Mouse (Mus musculus) embryo, embryonic 9.5 days (tissue): ENCODE data around the gene Trpm8.
A peak's percentile ranks its signal among the peaks of the same experiment; 100 is the strongest.

Experiments used
- DNase-seq: peaks from one replicate; pipeline ENCODE4 v3.0.0-alpha.2; 2017; ENCODE audit errors: extremely low spot score

The Trpm8 gene

DNA sequence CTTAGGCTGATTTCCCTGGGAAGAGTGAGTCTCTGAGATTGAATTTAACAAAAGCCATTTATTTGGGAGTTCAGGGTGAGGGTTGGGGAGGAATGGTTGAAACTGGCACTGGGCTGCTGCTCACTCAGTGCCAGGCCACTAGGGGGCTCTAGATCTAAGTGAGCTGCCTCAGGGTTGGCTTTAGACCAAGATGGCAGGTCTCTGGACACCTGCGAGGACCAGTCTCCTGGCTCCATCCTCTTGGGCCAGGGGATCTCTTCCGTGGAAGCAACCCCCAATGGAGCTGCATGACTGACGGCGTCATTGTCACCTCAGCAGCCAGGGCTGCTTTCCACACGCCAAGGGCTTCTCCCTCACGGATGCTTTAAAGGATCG is 7.5 kb downstream of the Trpm8 start:
- no peak for DNase-seq

DNA sequence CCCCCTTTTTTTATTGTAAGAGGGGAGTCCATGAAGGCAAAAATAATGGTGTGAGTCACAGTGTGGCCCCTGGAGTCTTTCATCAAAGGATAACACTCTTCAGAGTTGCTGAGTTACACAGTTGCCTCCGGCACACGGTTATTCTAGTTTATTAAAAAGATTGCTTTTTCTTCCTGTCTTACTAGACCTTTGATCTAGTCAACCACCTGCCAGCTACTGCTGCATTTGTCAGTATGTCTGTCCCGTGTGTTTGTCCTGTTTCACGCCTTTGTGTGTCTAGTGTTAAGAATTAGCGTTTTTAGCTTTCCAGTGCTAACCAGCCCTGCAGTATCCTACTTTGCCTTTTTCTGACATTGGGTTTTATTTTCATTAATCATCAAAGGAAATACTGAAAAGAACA is 8.2 kb downstream of the Trpm8 start:
- DNase-seq: no peak

DNA sequence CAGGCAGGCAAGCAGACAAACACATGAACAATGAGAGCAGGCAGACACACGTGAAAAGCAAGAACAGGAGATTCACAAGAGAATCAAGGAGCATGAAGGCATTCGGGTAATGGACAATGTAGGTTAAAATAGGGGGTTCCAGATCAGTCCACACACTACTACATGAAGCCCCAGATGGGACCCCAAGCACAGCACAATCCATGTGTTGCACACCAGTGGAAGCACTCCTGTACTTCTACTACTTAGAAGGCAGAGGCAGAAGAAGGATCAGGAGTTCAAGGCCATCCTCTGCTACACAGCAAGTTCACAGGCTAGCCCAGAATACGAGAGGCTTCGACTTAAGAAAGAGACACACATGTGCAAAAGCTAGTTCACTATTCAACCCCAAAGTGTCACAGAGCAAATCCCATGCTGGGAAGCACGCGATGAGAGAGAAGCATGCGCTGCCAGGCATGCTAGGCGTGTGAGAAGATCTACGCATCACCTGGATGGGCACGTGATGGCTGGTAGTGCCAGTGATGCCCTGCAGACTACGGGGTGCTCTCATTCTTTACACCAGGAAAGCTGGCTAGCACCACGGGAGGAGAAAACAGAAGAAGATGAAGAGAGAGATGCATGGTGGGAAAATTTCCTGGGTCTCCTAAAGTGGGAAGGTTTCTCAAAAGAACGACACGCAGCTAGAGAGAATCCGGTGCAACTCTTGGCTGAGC is 8.8 kb downstream of the Trpm8 start:
- no peak for DNase-seq

DNA sequence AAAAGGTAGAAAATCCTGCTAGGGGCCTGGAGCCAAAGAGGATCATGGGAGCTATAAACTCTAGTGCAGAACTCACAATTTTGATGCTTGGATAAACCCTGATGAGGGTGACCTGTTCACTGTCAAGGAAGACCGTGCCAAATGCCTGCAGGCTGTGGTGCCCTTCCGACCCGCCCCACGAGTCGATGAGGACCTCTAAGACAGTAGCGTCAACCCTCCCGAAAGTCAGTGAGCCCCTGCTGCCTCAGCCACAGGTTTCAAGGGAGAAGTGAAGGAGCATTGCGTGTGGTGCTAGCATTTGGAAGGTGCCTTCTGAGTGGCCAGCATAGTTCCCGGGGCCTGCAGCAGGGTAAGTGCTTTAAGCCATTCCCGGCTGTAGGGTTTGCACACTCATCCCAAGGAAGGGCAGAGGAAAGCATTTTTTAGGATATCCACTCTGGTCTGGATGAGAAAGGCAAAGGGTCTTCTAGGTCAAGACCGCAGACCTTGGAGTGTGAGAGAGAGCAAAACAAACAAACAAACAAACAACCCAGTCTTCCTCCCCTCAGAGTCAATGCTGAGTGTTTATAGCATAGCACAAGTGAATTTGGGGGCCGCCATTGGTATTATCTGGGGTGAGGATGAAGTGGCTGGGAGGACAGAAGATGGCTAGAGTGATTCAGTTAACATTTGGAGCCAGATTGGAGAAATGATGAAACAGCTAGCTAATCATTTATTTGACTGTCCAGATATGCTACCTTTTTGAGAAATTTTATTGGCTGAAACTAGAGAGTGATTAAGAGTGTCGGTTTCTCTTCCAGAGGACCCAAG is 9.6 kb downstream of the Trpm8 start:
- DNase-seq: no peak

DNA sequence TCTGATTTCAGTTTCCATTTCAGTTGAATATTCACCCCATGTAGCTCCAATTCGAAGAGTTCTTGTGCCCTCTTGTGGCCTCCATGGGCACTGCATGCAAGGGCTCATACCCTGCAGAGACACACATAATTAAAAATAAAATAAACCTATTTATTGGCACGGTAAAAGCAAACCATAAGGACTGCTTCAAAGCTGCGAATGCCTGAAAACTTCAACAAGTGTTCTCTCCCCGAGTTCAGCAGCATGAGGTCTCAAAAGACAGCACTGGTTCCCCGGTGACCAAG is 10.2 kb downstream of the Trpm8 start:
- peak; percentile 74 for DNase-seq

DNA sequence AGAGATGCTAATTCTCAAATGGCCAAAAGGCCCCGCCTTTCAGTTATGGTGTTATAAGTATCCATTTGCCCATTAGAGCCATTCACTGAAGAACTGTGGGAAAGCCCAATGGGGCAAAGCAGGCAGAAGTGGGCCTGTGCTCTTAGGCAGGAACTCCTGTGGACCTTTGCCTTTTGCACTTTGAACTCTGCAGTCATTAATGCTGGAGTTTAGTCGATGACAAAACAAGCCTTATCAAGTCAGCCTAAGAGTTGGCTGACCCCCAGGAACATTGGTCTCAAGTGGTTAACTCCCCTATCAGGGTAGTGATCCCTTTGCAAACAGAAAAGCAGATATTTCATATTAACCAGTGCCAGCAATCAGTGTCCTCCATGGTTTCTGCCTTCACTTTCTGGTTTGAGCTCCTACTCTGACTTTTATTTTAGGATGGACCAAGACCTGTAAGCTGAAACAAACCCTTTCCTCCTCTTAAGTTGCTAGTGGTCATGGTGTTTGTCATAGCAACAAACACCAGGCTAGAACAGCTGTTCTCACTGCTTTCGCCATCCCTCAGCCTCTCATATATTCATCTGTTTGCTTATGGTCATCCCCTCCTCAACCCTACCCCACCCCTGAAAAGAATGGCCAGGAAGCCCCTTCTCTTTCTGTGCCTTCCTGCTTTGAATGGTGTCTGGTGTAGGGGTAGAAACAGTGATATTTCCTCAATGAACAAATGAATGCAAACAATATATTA is 10.8 kb downstream of the Trpm8 start:
- DNase-seq: no peak

DNA sequence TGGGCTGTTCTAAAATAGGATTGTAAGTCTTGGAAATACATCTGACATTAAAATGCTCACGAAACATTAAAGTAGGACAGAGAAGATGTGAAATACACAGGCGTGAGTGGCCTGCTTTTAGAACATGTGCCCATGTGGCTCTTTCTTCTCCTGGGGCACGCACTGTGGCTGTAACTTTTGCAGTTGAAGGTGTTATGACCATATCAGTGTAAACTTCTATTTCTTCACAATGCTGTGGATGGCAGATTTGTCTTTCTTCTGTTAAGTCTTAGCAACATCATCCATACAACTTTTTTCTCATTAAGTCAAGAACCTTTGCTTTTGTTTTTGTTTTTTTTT is 11.3 kb downstream of the Trpm8 start:
- no peak for DNase-seq

DNA sequence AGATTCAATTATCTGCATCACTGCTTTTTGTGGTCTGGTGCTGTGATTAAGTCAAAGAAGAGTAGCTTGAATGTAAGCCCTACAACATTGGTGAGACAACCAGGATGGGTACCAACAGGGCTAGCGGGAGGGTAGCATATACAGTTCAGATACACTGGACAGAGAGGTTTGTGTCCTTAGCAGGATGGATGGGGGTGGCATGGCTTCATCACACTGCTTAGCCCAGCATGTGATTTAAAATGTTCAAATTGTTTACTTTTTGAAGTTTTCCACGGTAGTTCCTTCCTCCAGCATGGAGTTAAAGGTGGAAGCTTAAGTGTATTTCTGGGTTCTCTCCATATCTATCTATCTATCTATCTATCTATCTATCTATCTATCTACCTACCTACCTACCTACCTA is 11.7 kb downstream of the Trpm8 start:
- DNase-seq: no peak

DNA sequence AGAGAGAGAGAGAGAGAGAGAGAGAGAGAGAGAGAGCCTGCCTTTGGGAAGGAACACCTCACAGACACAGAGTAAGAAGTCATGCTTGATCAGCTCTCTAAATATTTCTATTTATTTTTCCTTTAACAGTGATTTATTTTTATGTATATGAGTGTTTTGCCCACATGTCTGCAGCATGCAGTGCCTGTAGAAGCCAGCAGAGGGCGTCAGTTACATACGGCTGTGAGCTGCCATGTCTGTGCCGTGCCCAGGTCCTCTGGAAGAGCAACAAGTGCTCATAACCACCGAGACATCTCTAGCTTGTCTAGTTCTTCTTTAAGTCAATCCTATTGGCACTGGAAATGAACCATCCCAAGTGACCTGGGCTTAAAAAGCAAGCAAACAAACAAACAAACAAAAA is 12.5 kb downstream of the Trpm8 start:
- DNase-seq: no peak

DNA sequence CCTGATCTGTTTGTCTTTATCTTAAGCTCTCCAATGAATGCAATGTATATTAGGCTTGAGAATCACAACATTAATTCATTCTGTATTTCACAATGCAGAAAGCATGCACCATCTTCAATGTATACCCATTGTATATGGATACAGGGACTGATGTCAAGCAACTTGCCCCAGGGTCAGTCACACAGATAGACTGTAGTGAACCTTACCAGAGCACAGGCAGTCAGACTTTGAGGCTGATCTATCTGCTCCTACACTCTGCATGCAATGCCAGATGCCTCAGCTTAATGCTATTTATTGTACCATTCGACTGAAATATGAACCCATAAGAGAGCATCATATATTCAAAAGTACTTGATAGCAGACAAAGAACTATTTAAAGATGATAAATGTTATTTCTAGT is 13.1 kb downstream of the Trpm8 start:
- no peak for DNase-seq

DNA sequence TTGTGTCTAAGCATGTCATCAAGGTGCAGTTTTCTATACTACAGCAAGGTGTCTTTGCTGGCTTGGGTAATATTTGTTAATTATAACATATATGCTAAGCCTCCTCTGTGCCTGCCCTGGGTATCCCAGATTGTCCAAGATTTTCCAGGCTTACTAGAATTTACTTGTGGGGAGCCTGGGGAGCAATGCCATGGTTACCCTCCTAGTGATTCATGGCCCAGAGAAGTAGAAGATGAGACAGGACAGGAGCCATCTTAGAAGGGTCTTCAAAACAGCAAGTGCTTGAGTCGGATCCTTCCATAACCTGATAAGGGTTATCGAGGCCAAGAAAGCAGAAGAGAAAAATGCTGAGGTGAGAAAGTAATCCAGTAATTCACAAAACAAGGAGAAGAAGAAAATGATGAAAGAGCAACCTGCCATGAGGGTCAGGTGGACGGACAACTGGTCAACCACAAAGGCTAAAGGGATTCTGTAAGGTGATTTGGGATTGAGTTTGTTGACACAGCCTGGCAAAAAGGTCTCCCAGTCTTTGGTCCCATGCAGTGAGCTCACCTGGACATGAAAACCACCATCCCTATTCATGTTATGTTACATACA is 14.0 kb downstream of the Trpm8 start:
- DNase-seq: no peak

DNA sequence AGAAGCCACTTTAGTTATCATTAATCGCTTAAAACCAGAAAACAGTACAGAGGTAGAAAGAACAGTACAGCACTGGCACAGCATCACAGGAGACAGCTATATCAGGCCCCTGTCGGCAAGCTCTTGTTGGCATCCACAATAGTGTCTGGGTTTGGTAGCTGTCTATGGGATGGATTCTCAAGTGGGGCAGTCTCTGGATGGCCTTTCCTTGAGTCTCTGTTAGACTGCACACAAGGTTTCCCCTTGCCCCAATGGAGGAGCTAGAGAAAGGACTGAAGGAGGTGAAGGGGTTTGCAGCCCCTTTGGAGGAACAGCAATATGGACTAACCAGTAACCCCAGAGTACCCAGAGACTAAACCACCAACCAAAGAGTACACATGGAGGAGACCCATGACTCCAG is 14.6 kb downstream of the Trpm8 start:
- no peak for DNase-seq

DNA sequence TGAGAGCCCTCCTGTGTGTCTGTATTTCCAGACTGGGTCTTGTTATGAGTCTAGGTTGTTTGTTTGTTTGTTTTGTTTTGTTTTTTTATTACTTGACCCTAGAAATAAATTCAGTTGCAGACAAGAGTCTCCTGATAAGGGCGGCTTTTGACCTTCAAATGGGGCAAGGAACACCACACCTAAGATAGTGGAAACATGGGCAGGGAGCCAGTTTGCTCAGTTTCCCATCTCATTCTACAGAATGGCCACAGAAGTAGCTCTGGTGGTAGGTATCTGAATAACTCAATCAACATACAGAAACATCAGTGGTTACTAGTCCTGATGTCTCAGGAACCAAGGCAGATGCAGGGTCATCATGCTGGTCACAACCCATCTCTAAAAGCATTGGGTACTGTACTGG is 17.2 kb downstream of the Trpm8 start:
- DNase-seq: no peak

DNA sequence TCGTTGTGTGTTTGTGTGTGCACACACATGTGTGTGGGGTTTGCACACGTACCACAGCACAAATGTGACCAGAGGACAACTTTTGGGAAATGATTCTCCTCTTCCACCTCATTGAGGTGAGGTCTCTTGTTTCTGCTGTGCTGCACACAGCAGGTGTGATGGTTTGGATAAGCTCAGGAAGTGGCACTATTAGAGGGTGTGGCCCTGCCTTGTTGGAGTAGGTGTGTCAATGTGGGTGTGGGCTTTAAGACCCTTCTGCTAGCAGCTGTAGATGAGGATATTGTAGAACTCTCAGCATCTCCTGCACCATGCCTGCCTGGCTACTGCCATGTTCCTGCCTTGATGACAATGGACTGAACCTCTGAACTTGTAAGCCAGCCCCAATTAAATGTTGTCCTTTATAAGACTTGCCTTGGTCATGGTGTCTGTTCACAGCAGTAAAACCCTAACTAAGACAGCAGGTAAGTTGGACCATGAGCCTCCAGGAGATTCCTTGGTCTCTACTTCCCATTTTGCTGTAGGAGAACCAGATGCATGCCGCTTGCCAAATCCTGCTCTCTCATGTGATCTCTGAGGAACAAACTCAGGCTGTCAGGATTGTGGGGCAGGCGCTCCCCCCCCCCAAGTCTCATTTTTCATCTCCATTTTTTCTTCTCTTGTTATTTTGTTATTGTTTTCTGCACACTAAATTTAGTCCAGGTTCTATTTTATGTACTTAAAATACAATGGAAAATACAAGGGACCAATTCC is 18.9 kb downstream of the Trpm8 start:
- DNase-seq: peak; percentile 1

DNA sequence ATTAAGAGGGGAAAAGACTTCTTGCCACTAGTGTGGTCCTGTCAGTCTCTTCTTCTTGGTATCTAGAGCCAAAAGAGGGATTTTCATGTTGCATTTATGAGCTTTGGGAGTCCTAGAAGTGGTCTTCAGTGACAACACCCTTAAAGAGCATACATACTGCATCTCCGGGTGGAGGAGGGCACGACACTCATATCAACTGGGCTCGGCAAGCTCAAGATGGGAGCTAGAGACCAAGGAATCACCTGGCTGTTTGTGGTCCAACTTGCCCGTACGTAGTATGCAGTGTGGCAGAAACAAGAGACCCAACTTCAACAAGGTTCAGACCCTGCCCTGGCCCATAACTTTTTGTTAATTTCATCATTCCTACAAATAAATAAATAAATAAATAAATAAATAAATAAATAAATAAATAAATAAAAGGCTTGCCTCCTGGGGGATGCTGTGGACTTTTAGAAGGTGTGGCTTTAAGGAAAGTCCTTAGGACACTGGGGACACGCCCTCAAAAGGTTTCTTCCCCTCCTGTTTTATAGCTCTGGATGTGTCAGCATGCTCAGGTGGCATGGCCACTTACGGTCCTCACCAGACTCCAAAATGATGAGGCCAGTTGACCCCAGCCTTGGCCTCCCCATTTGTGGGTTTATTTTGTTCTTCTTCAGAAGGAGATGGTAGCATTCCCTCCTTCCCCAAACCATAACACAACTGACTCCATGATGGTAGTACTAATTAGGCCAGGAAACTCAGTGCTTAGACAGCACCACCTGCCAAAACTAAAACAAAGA is 20.2 kb downstream of the Trpm8 start:
- DNase-seq: peak; percentile 20

DNA sequence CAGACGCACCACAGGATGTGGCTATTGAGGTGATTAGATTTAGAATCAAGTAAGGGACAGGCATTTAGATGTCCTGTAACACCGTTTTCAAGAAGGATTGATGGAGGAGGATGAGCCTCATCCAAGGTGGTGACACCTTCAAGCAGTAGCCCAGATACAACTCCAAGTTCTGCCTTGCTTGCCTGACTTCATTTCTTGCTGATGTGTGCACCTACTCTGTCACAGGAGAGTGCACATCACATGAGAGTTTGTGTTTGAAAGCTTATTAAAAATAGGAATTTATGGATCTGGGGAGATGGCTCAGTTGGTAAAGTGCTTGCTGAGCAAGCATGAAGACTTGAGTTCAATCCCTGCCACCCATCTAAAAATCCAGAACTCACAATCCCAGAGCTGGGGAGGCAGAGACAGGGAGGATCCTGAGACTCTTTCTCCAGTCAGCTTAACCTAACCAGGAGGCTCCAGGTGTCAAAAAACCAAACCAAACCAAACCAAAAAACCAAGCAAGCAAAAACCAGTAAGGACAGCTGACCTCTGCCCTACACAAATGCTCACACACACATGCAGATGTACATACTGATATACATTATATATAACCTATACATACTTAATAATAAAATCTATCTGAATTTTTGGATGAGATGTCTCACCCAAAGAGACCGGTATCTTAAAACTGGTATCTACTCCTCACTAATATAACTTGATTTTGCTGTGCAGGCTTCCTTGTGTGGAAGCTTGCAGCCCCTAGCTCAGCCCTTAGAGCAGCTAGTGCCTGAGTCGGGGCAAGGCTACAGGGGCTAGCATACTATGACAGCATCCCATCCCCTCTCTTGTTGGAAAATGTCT is 21.4 kb downstream of the Trpm8 start:
- DNase-seq: peak; percentile 3

DNA sequence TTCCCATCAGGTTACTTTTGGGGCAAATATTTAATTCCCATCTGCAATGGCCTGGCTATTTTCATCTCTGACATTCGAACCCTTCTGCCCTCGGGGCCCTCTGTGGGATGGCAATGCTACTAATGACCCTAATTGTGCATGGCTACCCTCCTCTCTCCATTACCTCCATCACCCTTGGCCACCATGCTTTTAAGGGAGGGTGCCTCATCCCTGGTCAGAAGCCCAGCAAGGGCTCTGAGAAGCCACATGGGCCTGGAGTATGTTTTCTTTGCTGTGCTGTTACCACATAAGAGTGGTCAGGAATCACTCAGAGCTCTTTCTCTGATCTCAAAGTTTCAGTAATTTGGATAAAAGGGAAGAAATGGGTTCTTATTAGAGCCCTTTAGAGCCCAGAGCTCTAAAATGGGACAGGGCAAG is 22.1 kb downstream of the Trpm8 start:
- DNase-seq: no peak

DNA sequence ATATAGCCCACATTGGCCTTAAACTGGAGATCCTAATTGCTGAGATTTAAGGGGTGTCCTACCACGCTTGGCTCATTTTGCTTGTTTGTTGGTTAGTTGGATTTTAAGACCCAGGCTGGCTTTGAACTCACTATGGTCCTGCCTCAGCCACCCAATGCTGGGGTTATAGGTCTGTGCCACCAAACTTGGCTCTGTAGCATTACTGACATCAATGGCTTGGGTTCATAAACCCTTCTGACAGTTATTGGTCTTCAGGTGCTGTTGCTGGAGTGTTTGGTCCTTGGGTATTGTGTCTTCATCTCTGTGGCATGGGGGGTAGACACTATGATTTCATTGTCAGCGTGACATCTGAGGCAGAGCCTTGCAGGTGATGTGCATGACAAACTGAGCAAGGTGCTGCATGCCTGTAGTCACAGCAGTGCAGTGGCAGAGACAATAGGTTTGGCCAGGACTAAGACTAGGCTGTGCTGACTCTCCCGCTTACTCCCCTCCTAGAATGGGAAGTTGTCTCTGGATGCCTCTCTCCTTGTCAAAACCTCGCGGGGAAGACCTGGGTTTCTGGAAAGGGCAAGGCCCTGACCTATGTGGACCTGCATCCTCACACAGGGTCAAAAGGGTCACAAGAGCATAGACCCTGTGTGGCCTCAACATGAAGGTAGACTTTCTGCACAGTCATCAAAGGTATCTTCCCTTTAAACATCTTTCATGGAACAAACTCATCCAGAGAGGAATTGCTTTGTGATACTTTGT is 23.0 kb downstream of the Trpm8 start:
- peak; percentile 29 for DNase-seq
